ENCODE assay signal across 19 mouse cellular contexts in the genomic region with DNA sequence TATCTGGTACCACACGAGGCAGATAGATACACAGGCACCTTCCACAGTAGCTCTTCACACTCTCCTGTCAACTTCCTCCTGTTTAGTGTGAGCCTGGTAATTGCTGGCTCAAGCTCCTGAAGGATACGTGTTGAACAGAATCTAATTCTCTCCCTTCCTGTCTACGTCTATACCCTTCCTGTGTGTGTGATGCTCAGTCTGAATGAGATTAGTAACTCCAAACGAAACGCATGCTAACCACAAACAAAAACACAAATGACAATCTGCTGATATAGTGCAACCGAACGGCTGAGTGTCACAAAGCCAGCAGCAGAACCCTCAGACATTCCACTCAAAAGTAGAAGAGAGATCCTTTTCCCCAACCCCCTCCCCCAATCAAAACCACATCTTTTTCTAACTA.
A peak's percentile ranks its signal among the peaks of the same experiment; 100 is the strongest.
DNase-seq lines count a peak whose midpoint lies in the region; ATAC-seq and TF ChIP-seq lines count a peak whose summit lies in the region.
"Had no signal": no experiment of that assay in that cellular context is flagged by ENCODE, and none has a peak within 500 bp of the region (broad histone marks: within the 10 kb centered on the region; RNA-seq: fewer than 3 reads in every experiment).

No protein-coding gene starts in this region.

- no peak for TF ChIP-seq EP300 in heart, postnatal 0 days (IDR thresholded peaks at IDR 0.05; ENCODE audit: low read depth)
- no peak for TF ChIP-seq EP300 in heart, adult 2 months (IDR thresholded peaks at IDR 0.05; ENCODE audit: insufficient read depth, low read depth, low read length)
- no peak for TF ChIP-seq EP300 in CH12.LX (IDR thresholded peaks at IDR 0.05; ENCODE audit: low read length)

- H3K4me2 ChIP-seq in heart, postnatal 0 days (ENCODE audit: low read depth, low read length): no peak overlapping the region
- H3K4me2 ChIP-seq in CH12.LX (ENCODE audit: insufficient read depth, low read depth, poor library complexity, severe bottlenecking): no peak overlapping the region
- H3K4me2 ChIP-seq: embryonic facial prominence, embryonic 12.5 days; heart, embryonic 12.5 days; kidney, embryonic 15.5 days; limb, embryonic 15.5 days had no signal

- DNase-seq in heart, postnatal 0 days (ENCODE audit: low spot score): peak; percentile 28
- no peak for DNase-seq in heart, adult 2 months
- DNase-seq in CH12.LX (ENCODE audit: extremely low read depth): no peak
- no peak for DNase-seq in frontal cortex, postnatal 10 days (ENCODE audit: low spot score in 2 of 2)
- no peak for DNase-seq in lung, postnatal 14 days
- DNase-seq in kidney, adult 9 months: no peak
- DNase-seq: adrenal gland, postnatal 25 days; cerebellum, adult 18-20 months; cerebellum, postnatal 36 days; gastrocnemius, postnatal 14 days; layer of hippocampus, postnatal 36 days; thymus, adult 18-20 months had no signal

- peaks cover 17% of the 10 kb centered on the region for H3K79me2 ChIP-seq in heart, adult 2 months (replicated peaks; ENCODE audit: control insufficient read depth, insufficient read depth, low read length)
- peaks cover 61% of the 10 kb centered on the region for H3K79me2 ChIP-seq in CH12.LX (replicated peaks; ENCODE audit: control insufficient read depth, extremely low read depth, insufficient read depth, poor library complexity, severe bottlenecking)

- WGBS in heart, postnatal 0 days: 34% methylated on average over 7 of the region's 7 CpGs
- WGBS in heart, adult 2 months: 32% methylated on average over 7 of the region's 7 CpGs

- H3K27ac ChIP-seq in heart, postnatal 0 days (ENCODE audit: low read depth): no peak overlapping the region
- H3K27ac ChIP-seq in heart, adult 2 months: no peak overlapping the region
- H3K27ac ChIP-seq in CH12.LX (ENCODE audit: insufficient read depth, low read depth): peak overlapping the region; percentile 41; the same call in 1 of the 2 replicates
- H3K27ac ChIP-seq: embryonic facial prominence, embryonic 12.5 days; hindbrain, embryonic 10.5 days; kidney, embryonic 15.5 days; limb, embryonic 15.5 days had no signal

- no peak overlapping the region for H3K4me3 ChIP-seq in heart, postnatal 0 days (ENCODE audit: low read depth, low read length)
- H3K4me3 ChIP-seq in heart, adult 2 months: no peak overlapping the region
- no peak overlapping the region for H3K4me3 ChIP-seq in CH12.LX (replicated peaks in 1 of 3; ENCODE audit: low read depth in 2 of 3, low read length in 2 of 3, poor library complexity in 1 of 3)
- H3K4me3 ChIP-seq: embryonic facial prominence, embryonic 12.5 days; heart, embryonic 12.5 days; hindbrain, embryonic 10.5 days; kidney, embryonic 15.5 days; limb, embryonic 15.5 days had no signal

- intact Hi-C loops in heart, adult 2 months (cut with DNase I): no loop called here

- H3K9ac ChIP-seq in heart, postnatal 0 days (replicated peaks; ENCODE audit: low read depth, low read length): no peak overlapping the region
- no peak overlapping the region for H3K9ac ChIP-seq in heart, adult 2 months (ENCODE audit: low read depth, low read length)
- no peak overlapping the region for H3K9ac ChIP-seq in CH12.LX (ENCODE audit: insufficient read depth, low read depth)
- H3K9ac ChIP-seq: embryonic facial prominence, embryonic 12.5 days; heart, embryonic 12.5 days; kidney, embryonic 15.5 days; limb, embryonic 15.5 days had no signal

- dilution Hi-C loops in CH12.LX (cut with MboI; ENCODE audit: extremely low pct_ligation_motif_present, extremely low pct_unique_long_range_greater_than_20kb, low sequenced_read_pairs): no loop called here

- TF ChIP-seq CTCF in heart, postnatal 0 days (IDR thresholded peaks at IDR 0.05; ENCODE audit: low read depth): no peak
- TF ChIP-seq CTCF in heart, adult 2 months (IDR thresholded peaks at IDR 0.05): no peak
- TF ChIP-seq CTCF in CH12.LX (conservative IDR thresholded peaks at IDR 0.05 in 1 of 2, IDR thresholded peaks at IDR 0.05 in 1 of 2; ENCODE audit: low read depth in 2 of 2, low read length in 2 of 2): no peak

- peaks cover 31% of the 10 kb centered on the region for H3K36me3 ChIP-seq in heart, postnatal 0 days (replicated peaks; ENCODE audit: control insufficient read depth, insufficient read depth, low read length)
- peaks cover 44% of the 10 kb centered on the region for H3K36me3 ChIP-seq in heart, adult 2 months (ENCODE audit: control insufficient read depth, insufficient read depth, low read length)
- peaks cover 15 to 59% of the 10 kb centered on the region in 2 experiments for H3K36me3 ChIP-seq in CH12.LX (replicated peaks in 1 of 2; ENCODE audit: control insufficient read depth in 1 of 2, insufficient read depth in 1 of 2, low read length in 1 of 2)

- no peak for TF ChIP-seq RAD21 in CH12.LX (IDR thresholded peaks at IDR 0.05; ENCODE audit: low read depth, low read length)

- H3K27me3 ChIP-seq in heart, postnatal 0 days (ENCODE audit: control insufficient read depth, insufficient read depth, low read length): no peaks in the 10 kb centered on the region
- no peaks in the 10 kb centered on the region for H3K27me3 ChIP-seq in heart, adult 2 months (ENCODE audit: control insufficient read depth, insufficient read depth, low read length)
- H3K27me3 ChIP-seq in CH12.LX (replicated peaks): no peaks in the 10 kb centered on the region
- H3K27me3 ChIP-seq: embryonic facial prominence, embryonic 12.5 days; heart, embryonic 12.5 days; kidney, embryonic 15.5 days; limb, embryonic 15.5 days had no signal

- ATAC-seq in heart, postnatal 0 days (ENCODE audit: insufficient read depth, low read depth): no peak
- peak; percentile 17 to 60; a peak in 3 of 4 replicates for ATAC-seq in hematopoietic stem cell, adult 5-6 weeks (replicated peaks in 1 of 2; ENCODE audit: insufficient read depth in 1 of 2, low FRiP score in 2 of 2, low TSS enrichment in 1 of 2, low read depth in 1 of 2, poor library complexity in 2 of 2, severe bottlenecking in 2 of 2)
- peak; percentile 62 for ATAC-seq in megakaryocyte-erythroid progenitor cell, adult 5-6 weeks (replicated peaks; ENCODE audit: low FRiP score, low TSS enrichment, poor library complexity, severe bottlenecking)

- in situ Hi-C loops in CH12.LX (cut with MboI; ENCODE audit: low pct_ligation_motif_present, low pct_unique_long_range_greater_than_20kb, low sequenced_read_pairs): no loop called here

- peaks cover 28% of the 10 kb centered on the region for H3K4me1 ChIP-seq in heart, postnatal 0 days (ENCODE audit: control insufficient read depth, insufficient read depth)
- H3K4me1 ChIP-seq in heart, adult 2 months (ENCODE audit: control insufficient read depth, insufficient read depth, low read length): peaks cover 23% of the 10 kb centered on the region
- H3K4me1 ChIP-seq in CH12.LX (ENCODE audit: control insufficient read depth in 1 of 2, insufficient read depth in 2 of 2): peaks cover 15 to 52% of the 10 kb centered on the region in 2 experiments

- H3K9me3 ChIP-seq in heart, postnatal 0 days (replicated peaks; ENCODE audit: control insufficient read depth, low read length): no peaks in the 10 kb centered on the region
- no peaks in the 10 kb centered on the region for H3K9me3 ChIP-seq in CH12.LX (replicated peaks; ENCODE audit: low read length)
- H3K9me3 ChIP-seq: embryonic facial prominence, embryonic 12.5 days; heart, embryonic 12.5 days; hindbrain, embryonic 10.5 days; kidney, embryonic 15.5 days; limb, embryonic 15.5 days had no signal

- no peak for TF ChIP-seq POLR2A in heart, adult 2 months (IDR thresholded peaks at IDR 0.05; ENCODE audit: insufficient read depth, low read depth, low read length)
- TF ChIP-seq POLR2A in CH12.LX (IDR thresholded peaks at IDR 0.05; ENCODE audit: low read depth, low read length): no peak

TF ChIP-seq in CH12.LX, 34 proteins besides CTCF, POLR2A, EP300 and RAD21:
- no peak for TF ChIP-seq ZNF384 (IDR thresholded peaks at IDR 0.05; ENCODE audit: low read depth, low read length)
- TF ChIP-seq PAX5 (IDR thresholded peaks at IDR 0.05; ENCODE audit: low read length): no peak
- TF ChIP-seq SMC3 (IDR thresholded peaks at IDR 0.05; ENCODE audit: low read depth, low read length): no peak
- no peak for TF ChIP-seq MEF2A (IDR thresholded peaks at IDR 0.05; ENCODE audit: borderline replicate concordance, low read depth, low read length)
- TF ChIP-seq MAFK (IDR thresholded peaks at IDR 0.05; ENCODE audit: insufficient replicate concordance, low read length): no peak
- no peak for TF ChIP-seq ELF1 (IDR thresholded peaks at IDR 0.05; ENCODE audit: low read depth, low read length)
- TF ChIP-seq KAT2A (IDR thresholded peaks at IDR 0.05; ENCODE audit: insufficient replicate concordance, low read length): no peak
- TF ChIP-seq JUN (IDR thresholded peaks at IDR 0.05; ENCODE audit: insufficient read depth, low read depth, low read length): no peak
- no peak for TF ChIP-seq NRF1 (IDR thresholded peaks at IDR 0.05; ENCODE audit: low read depth, low read length)
- no peak for TF ChIP-seq TCF12 (IDR thresholded peaks at IDR 0.05; ENCODE audit: low read depth, low read length)
